Mouse (Mus musculus) G1E (cell line): Measurements from ENCODE around the gene Myo15.

Source experiments
- GATA1 ChIP-seq: IDR thresholded peaks from 2 replicates; pipeline ENCODE4 v1.6.1; 2012; ENCODE audit warnings: borderline replicate concordance, low read length, inconsistent platforms, mixed read lengths
- GATA2 ChIP-seq: IDR thresholded peaks from 2 replicates; pipeline ENCODE4 v1.6.1; 2012; ENCODE audit warnings: low read depth, low read length, inconsistent platforms, borderline replicate concordance

GRCm38 (mm10) chr11:60486267-60486666 is 17.1 kb downstream of the Myo15 start:
- TF ChIP-seq GATA2: no peak
- TF ChIP-seq GATA1: no peak
